Mouse (Mus musculus) hindbrain, postnatal 0 days (tissue): ENCODE data around the gene Ifi27l2b. TPM values are rescaled to one million over a fixed set of nuclear protein-coding genes. Genes with fewer than 3 reads are reported as not detected.
"Not testable (repeated sequence)": the region's sequence is repeated elsewhere in the genome, so short reads cannot be mapped to it uniquely, and the experiment has no call there.

Experiments
- ATAC-seq: fragments of 200-750 bp; cut with Nextera tagmentation; 2 replicates; pipeline ENCODE4 v1.8.0; 2017; ENCODE audit warnings: mild to moderate bottlenecking, moderate TSS enrichment, moderate library complexity
- DNase-seq: peaks from one replicate; pipeline ENCODE4 v3.0.0-alpha.2; 2015; ENCODE audit warnings: low spot score
- H3K27ac ChIP-seq: fragments of 300-500 bp; sonication (generic); 2 replicates; pipeline ENCODE4 v1.5.1; 2014; ENCODE audit warnings: mild to moderate bottlenecking
- H3K27me3 ChIP-seq: fragments of 300-500 bp; sonication (generic); 2 replicates; pipeline ENCODE4 v1.6.1; 2014; ENCODE audit warnings: low read length, mixed read lengths; ENCODE audit not compliant: insufficient read depth
- H3K36me3 ChIP-seq: fragments of 300-500 bp; sonication (generic); 2 replicates; pipeline ENCODE4 v1.6.1; 2014; ENCODE audit warnings: low read length, mixed read lengths; ENCODE audit not compliant: insufficient read depth
- H3K4me1 ChIP-seq: fragments of 300-500 bp; sonication (generic); 2 replicates; pipeline ENCODE4 v1.6.1; 2014; ENCODE audit warnings: antibody characterized with exemption, low read length, mixed read lengths; ENCODE audit not compliant: insufficient read depth
- H3K4me2 ChIP-seq: fragments of 300-500 bp; sonication (generic); 2 replicates; pipeline ENCODE4 v1.6.1; 2014; ENCODE audit warnings: low read depth, mild to moderate bottlenecking, low read length, moderate library complexity, mixed read lengths
- H3K4me3 ChIP-seq: fragments of 300-500 bp; sonication (generic); 2 replicates; pipeline ENCODE4 v1.5.1; 2014; ENCODE audit warnings: low read length
- H3K9ac ChIP-seq: fragments of 300-500 bp; sonication (generic); replicated peaks from 2 replicates; pipeline ENCODE4 v1.6.1; 2014; ENCODE audit warnings: mild to moderate bottlenecking, low read length, moderate library complexity, mixed read lengths
- H3K9me3 ChIP-seq: fragments of 300-500 bp; sonication (generic); 2 replicates; pipeline ENCODE4 v1.6.1; 2016; ENCODE audit warnings: low read length, mixed read lengths
- CTCF ChIP-seq: IDR thresholded peaks from 2 replicates; pipeline ENCODE4 v1.5.1; 2016; ENCODE audit warnings: antibody characterized with exemption, control low read depth, low read depth
- WGBS: fragments of 180-500 bp; shearing (Covaris S2); extraction: QIAGEN DNeasy Blood & Tissue Kit; methylation state at CpG from one replicate; pipeline ENCODE4 v1.1.7; 2014; 5-methylcytosine and 5-hydroxymethylcytosine counted together
- polyA plus RNA-seq: library from polyadenylated mRNA; unstranded; fragments of >200 nt; fragmentation: Nextera tagmentation; extraction: Ambion mirVana; gene quantifications from 2 replicates; pipeline ENCODE4 v1.2.1, GENCODE M21; 2015
- total RNA-seq: library from RNA; depleted of rRNA; stranded (reverse); fragments of >200 nt; gene quantifications from 2 replicates; pipeline ENCODE4 v1.2.3, GENCODE M21; 2014

The Ifi27l2b gene
- total and polyA plus RNA-seq, 2 experiments from 2014 or later = not detected

GRCm38 (mm10) chr12:103491091-103491730, 34.2 kb upstream of the Ifi27l2b start:
- no peaks in the 10 kb centered on the region for H3K9me3 ChIP-seq
- no peak overlapping the region for H3K4me2 ChIP-seq
- TF ChIP-seq CTCF = no peak
- ATAC-seq = no peak
- no peaks in the 10 kb centered on the region for H3K27me3 ChIP-seq
- H3K4me3 ChIP-seq = no peak overlapping the region
- no peak overlapping the region for H3K27ac ChIP-seq
- DNase-seq = no peak
- no peaks in the 10 kb centered on the region for H3K36me3 ChIP-seq
- no peaks in the 10 kb centered on the region for H3K4me1 ChIP-seq
- WGBS = 85% methylated on average over 3 of the region's 3 CpGs
- H3K9ac ChIP-seq = no peak overlapping the region

DNA sequence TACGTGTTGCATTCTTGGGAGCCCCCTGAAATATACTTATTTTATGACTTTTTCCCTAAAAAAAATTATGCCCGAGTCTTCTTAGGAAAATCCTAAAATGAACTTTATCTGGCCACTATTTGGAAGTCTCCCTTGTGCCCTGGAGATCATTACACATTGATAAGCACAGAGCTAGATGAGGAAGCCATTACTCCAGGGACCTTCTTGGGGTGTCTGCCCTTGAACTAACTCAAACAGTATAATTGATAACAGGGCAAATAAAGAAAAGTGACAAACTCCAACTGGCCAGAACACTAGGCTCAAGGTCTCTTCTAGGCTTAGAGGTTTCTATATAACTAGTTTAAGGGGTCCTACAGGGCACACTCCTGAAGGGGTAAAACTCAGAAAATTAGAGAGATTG, 30.7 kb upstream of the Ifi27l2b start:
- Histone ChIP-seq H3K36me3 (no peaks in the 10 kb centered on the region), H3K27me3 (no peaks in the 10 kb centered on the region), H3K4me1 (no peaks in the 10 kb centered on the region), H3K4me2 (no peak overlapping the region), H3K9me3 (no peaks in the 10 kb centered on the region), H3K27ac (no peak overlapping the region), H3K9ac (no peak overlapping the region), H3K4me3 (no peak overlapping the region)
- WGBS = 77% methylated on average over 2 of the region's 2 CpGs
- ATAC-seq (no peak), DNase-seq (no peak)
- no peak for TF ChIP-seq CTCF

DNA sequence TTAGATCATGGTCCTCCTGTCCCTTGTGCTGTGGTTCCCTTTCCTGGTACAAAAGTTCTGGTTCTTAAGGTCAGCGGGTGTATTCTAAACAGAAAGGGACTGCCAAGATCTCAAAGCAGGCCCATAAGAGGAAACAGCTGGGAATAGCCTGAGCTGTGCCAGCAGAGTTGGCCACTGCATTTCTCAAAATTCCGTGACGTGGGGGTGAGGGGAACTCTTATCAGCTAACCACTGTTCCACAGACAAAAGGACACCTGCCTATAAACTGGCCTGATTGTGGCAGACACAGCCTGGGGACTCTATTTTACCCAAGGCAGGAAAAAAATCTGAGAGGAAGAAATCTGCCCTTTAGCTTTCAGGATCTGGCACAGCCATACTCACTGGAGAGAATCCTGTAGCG, 30.3 kb upstream of the Ifi27l2b start:
- Histone ChIP-seq H3K9me3 (no peaks in the 10 kb centered on the region), H3K4me3 (no peak overlapping the region), H3K9ac (no peak overlapping the region), H3K27ac (no peak overlapping the region), H3K4me1 (no peaks in the 10 kb centered on the region), H3K36me3 (no peaks in the 10 kb centered on the region), H3K4me2 (no peak overlapping the region), H3K27me3 (no peaks in the 10 kb centered on the region)
- WGBS = 72% methylated on average over 4 of the region's 4 CpGs
- no peak for ATAC-seq
- no peak for DNase-seq
- no peak for TF ChIP-seq CTCF

- Histone ChIP-seq H3K4me2 (no peak overlapping the region), H3K9me3 (no peaks in the 10 kb centered on the region), H3K27me3 (no peaks in the 10 kb centered on the region), H3K36me3 (no peaks in the 10 kb centered on the region), H3K27ac (no peak overlapping the region), H3K4me3 (no peak overlapping the region), H3K4me1 (no peaks in the 10 kb centered on the region), H3K9ac (no peak overlapping the region)
- 89% methylated on average over 1 of the region's 1 CpGs for WGBS
- TF ChIP-seq CTCF = no peak
- DNase-seq (no peak), ATAC-seq (no peak)
These were observed 29.7 kb upstream of the Ifi27l2b start for GRCm38 (mm10) chr12:103486726-103487125.

DNA sequence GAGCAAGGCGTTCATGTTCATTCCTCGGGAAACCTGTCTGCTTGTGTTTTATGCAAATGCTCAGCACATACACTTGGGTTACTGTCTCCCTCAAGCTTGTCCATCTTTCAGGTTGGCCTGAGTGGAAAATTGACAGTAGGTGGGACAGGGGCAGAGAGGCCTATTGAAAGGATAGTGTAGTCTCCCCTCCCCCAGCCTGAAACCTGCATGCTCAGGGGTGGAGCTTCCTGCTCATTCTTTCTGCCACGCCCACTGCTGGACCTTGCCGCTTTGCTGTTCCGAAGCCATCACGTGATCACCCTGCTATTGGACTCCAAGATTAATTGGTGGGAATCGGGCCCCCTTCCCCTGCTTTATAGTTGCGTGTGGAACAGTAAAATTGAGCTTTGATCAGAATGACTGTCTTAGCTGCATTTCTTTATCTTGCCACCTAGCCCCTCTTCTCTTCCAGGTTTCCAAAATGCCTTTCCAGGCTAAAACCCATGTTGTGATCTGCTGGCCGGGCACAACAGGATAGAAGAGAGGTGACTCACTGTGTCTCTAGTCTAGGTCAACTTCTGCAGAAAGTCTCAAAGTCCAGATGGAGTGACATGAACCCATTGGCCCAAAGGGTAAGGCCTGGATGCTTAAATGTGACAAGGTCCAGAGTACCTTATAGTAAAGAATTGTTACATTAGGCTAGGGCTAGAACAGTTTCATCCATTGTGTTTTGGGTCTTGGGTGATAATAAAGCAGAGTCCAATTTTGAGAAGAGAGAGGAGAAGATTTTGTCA, 27.4 kb upstream of the Ifi27l2b start:
- H3K27ac ChIP-seq, H3K27me3 ChIP-seq, H3K4me2 ChIP-seq, H3K4me1 ChIP-seq, ATAC-seq, DNase-seq, H3K36me3 ChIP-seq, H3K9me3 ChIP-seq, H3K4me3 ChIP-seq, H3K9ac ChIP-seq: not testable (repeated sequence)
- WGBS = 65% methylated on average over 9 of the region's 9 CpGs

DNA sequence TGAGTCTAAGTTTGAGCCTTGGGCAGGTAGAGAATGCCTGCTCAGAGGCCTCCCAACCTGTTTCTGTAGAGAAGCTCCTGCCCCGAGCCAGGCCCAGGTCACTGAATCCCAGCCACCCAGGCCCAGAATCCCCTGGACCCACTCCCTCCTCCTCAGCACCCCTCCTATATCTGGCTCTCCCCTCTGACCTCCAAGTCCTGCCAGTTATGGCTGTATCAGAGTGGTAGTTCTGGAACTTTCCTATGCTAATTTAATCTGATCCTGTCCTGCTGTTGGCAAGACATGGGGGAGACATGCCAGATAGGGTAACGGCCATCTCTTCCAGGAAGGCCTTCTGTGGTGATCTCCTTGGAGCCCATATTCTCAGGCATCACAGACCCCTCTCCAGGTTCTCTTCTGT, 25.8 kb upstream of the Ifi27l2b start:
- no peak overlapping the region for H3K9ac ChIP-seq
- no peaks in the 10 kb centered on the region for H3K9me3 ChIP-seq
- H3K27ac ChIP-seq = no peak overlapping the region
- no peak overlapping the region for H3K4me3 ChIP-seq
- no peak overlapping the region for H3K4me2 ChIP-seq
- no peaks in the 10 kb centered on the region for H3K27me3 ChIP-seq
- no peak for TF ChIP-seq CTCF
- ATAC-seq (no peak), DNase-seq (no peak)
- 74% methylated on average over 2 of the region's 2 CpGs for WGBS
- H3K36me3 ChIP-seq = no peaks in the 10 kb centered on the region
- no peaks in the 10 kb centered on the region for H3K4me1 ChIP-seq

GRCm38 (mm10) chr12:103481671-103482070, 24.6 kb upstream of the Ifi27l2b start:
- 77% methylated on average over 5 of the region's 5 CpGs for WGBS
- Histone ChIP-seq H3K4me1 (no peaks in the 10 kb centered on the region), H3K9ac (no peak overlapping the region), H3K4me3 (no peak overlapping the region), H3K27me3 (no peaks in the 10 kb centered on the region), H3K4me2 (no peak overlapping the region), H3K36me3 (no peaks in the 10 kb centered on the region), H3K9me3 (no peaks in the 10 kb centered on the region), H3K27ac (no peak overlapping the region)
- ATAC-seq = no peak
- no peak for DNase-seq
- TF ChIP-seq CTCF = no peak
